Mouse (Mus musculus): ENCODE results near the gene Tap2. TPM values are rescaled to one million over a fixed set of nuclear protein-coding genes. Genes with fewer than 3 reads are reported as not detected.

Tap2 gene
- total RNA-seq, 2 experiments from 2014 or later = 32.8 to 35.0 TPM

DNA sequence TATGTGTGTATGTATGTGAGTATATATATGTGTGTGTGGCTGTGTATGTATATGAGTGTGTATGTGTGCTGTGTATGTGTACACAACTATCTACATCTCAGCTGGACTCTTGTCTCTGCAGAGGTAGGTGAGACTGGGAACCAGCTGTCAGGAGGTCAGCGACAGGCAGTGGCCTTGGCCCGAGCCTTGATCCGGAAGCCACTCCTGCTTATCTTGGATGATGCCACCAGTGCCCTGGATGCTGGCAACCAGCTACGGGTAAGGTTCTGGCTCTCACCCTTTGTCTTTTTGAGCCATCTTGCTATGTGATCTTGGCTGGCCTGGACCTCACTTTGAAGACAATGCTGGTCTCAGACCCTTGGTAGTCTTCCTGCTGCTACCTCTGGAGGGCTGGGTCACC, 8.6 kb upstream of the Tap2 start:
- DNase-seq = no peak

DNA sequence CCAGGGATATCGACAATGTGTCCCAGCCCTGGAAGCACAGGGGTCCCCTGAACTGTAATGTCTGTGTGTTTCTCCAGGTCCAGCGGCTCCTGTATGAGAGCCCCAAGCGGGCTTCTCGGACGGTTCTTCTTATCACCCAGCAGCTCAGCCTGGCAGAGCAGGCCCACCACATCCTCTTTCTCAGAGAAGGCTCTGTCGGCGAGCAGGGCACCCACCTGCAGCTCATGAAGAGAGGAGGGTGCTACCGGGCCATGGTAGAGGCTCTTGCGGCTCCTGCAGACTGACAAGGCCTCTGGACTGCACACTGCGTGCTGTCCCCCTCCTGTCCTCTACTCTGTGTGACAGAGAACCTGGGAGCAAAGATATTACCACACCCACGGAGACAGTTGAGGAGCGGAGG, 6.8 kb upstream of the Tap2 start:
- DNase-seq = no peak

DNA sequence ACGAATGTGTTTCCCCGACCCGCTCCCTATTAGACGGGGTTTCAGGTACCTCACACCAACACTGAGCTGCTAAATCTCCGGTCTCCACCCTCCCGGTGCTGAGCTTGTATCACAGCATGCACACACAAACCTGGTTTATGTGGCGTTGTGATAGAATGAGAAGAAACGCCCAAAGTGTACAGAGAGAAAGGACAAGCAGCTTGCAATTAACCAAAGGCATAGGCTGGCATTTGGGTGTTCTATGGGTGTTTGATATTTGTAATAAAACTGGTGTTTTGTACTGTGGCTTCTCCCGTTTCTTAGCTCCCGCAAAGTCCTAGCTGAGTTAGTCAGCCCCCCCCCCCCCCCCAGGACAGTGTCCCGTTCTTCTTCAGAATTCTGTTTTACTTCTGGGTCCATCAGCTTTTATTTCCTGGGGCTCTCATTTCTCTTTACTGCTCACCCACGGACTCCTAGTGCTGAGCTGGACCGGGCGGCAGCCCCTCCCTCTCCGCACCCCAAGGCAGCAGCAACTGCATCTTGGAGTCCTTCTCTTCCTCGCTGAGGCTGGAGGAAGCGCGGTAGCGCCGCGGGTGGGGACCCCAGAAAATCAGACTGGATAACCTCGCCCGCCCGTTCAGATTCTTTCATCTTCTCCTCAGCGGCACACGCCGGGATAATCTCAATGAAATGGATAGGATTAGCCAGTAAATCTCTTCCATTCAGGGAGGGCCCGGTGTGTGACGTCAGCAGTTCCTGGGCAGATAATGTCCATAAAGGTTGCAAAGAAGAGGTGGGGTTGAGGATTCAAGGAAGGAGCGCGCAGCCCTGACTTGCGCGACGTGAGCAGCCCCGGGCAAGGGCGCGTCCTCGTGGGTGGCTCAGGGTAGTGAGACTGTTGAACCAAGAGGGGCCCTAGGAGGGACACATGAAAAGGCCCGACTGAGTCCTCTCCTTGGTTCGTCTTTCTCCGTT, 6.1 kb upstream of the Tap2 start, which contains the start of gene Psmb8:
TSS of gene Psmb8 (plus strand) at position 781 of the 954 bp plus-strand sequence.
- DNase-seq = peak; percentile 94

DNA sequence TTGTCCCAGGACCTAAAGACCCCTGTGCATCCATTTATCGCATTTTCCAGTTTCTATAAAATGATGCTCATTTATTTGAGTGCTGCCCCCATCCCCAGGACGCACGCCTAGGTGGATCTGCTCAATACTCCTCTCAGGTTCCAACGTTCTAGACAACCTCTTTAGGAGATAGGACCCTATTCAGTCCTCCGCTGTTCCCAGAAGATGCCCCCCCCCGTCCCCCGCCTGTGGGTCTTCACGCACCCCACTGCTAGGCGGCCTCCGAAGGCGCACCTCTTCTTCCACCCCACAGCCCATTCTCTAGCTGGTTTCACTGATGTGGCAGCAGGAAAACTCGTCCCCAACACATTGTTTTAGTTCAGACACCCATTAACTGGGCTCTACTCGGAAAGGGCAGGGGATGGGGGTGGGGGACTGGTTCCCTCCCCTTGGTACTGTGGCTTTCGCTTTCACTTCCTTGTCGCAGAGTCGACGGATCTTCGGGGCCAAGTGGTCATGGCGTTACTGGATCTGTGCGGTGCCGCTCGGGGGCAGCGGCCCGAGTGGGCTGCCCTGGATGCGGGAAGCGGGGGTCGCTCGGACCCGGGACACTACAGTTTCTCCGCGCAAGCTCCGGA, 5.3 kb upstream of the Tap2 start:
- peak; percentile 73 for DNase-seq

DNA sequence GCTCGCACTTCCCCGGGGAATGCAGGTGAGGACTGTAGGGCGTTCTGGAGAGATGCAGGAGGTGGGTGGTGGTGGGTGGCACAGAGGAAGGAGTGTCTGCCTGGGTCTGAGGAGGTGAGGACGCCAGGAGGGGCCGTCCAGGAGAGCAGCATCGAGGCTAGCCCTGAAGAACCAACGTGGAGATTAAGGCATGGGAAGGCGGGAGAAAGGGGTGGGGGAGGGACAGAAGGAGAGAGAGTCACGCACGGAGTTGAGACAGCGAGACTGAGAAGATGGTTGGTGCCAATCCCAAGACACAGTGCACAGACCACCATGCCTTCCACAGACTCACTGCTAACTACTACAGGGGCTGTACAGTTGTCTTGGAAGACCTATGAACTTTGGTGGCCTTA, 4.8 kb upstream of the Tap2 start:
- DNase-seq = no peak

DNA sequence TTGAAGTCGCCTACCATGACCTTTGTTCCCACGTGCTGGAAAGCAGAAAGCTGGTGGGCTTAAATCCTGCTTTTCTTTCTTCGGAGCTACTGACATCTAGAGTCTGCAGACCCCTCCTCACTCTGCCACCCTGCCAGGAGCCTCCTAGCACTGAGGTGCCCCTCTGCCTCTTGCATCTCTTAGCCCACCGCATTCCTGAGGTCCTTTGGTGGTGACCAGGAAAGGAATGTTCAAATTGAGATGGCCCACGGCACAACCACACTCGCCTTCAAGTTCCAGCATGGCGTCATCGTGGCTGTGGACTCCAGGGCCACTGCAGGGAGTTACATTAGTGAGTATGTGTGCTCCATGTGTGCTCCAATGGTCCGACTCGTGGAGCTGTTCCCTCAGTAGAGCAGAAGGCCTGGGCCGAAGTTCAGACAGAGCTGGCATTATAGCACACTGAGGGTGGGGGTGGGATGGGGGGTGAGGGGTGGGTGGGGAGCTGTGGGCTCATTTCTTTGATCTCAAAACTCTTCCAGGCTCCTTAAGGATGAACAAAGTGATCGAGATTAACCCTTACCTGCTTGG, 4.2 kb upstream of the Tap2 start:
- DNase-seq = no peak

DNA sequence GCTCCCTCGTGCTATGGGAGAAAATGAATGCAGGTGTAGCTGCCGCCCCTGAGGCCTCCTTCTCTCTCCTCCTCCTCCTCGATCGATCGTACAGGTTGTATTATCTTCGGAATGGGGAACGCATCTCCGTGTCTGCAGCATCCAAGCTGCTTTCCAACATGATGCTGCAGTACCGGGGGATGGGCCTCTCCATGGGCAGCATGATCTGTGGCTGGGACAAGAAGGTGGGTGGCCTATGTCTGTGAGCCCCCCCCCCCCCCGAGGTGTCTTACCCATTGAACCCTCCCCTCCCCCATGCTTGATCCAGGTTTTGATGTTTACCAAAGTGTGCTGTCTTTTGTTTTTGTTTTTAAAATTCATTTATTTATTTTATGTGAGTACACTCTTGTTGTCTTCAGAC, 3.3 kb upstream of the Tap2 start:
- no peak for DNase-seq

DNA sequence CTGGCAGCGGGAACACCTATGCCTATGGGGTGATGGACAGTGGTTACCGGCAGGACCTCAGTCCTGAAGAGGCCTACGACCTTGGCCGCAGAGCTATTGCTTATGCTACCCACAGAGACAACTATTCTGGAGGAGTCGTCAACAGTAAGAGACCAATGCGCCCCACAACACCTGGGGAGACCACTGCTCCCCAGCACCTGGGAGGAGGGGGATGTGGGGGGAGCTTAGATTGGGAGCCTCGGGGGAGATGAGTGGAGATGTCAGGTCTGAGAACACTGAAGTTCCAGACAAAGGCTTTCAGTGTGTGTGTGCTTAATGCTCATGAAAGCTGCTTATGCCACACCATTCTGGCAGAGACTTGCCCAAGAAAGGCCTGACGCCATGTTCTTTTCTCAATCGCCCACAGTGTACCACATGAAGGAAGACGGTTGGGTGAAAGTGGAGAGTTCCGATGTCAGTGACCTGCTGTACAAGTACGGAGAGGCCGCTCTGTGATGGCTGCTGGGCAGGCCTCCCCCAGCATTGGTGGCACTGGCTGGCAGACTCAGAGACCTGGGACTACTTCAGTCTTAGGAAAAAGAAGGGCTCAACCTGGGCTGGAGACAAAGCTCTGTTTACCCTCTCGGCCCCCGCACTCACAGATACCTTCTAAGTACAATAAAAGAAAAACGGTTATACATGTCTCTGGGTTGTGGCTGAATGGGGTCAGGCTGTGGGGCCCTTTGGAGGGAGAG, 2.4 kb upstream of the Tap2 start:
- no peak for DNase-seq

DNA sequence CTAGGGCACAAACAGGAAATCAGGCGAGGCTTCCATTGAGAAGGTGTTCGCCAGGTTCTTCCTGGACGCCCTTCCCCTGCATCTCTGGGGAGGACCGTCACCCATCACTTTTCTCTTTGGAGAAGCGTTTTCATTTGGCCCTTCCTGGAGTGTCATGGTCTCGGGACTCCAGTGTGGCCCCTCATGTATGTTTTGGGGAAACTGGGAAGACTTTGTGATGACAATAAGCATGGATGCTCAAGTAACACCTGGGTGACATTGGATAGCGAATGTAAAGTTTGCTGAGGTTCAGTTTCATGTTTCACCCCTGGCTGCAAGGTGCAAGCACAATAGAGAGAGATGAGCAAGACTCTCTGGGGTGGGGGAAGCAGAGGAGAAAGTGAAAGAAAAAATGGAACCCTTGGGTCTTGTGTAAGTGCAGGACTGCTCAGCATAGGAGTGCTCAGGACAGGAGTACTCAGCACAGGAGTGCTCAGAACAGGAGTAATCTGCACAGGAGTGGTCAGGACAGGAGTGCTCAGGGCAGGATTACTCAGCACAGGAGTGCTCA, 1.7 kb upstream of the Tap2 start:
- DNase-seq = no peak

DNA sequence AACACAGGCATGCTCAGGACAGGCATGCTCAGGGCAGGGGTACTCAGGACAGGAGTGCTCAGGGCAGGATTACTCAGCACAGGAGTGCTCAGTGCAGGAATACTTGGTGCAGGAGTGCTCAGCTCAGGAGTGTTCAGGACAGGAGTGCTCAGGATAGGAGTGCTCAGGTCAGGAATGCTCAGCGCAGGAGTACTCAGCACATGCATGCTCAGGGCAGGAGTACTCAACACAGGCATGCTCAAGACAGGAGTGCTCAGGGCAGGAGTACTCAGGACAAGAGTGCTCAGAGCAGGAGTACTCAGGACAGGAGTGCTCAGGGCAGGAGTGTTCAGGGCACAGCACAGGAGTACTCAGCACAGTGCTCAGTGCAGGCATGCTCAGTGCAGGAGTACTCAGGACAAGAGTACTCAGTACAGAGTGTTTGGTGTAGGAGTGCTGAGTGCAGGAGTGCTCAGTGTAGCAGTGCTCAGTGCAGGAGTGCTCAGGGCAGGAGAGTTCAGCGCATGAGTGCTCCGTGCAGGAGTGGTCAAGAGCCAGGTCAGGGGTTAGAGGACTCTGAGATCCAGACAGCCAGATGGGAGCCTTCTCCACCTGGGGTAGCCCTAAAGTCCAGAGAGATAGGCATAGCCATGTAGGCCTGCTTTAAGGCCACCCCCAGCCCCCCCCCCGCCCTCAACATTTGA, 426 bp upstream of the Tap2 start:
- no peak for DNase-seq

DNA sequence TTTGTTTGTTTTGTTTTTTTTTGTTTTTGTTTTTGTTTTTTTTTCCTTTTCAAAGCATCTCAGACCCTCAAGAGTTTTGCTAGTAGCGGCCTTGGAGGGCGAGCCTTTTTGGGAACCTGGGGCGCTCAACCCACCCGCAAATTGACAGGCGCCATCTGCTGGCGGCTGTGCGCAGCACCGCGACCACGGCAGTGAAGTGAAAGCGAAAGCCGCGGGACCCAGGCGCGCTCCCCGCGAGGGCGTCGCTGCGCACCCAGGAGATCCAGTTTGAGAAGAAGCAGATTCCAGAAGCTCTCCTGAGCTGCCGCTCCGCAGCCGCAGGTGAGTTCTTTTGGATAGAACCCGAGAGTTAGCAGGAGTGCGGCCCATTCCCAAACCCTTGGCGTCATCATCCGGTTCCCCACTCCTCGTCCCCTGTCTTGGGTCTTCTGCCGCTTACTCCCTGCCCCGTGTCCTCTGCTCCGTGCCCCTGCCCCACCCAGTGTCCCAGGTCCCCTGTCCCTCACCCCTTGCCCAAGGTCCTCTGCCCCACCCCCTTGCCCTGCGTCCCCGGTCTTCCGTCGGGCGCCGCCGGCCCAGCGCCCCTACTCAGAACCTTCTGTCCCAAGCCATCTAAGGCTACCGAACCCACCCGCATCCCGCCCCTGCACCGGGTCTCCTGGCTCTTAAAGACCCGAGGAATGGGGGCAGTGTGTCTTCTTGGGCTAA, 1.1 kb downstream of the Tap2 start:
- DNase-seq = peak; percentile 94

DNA sequence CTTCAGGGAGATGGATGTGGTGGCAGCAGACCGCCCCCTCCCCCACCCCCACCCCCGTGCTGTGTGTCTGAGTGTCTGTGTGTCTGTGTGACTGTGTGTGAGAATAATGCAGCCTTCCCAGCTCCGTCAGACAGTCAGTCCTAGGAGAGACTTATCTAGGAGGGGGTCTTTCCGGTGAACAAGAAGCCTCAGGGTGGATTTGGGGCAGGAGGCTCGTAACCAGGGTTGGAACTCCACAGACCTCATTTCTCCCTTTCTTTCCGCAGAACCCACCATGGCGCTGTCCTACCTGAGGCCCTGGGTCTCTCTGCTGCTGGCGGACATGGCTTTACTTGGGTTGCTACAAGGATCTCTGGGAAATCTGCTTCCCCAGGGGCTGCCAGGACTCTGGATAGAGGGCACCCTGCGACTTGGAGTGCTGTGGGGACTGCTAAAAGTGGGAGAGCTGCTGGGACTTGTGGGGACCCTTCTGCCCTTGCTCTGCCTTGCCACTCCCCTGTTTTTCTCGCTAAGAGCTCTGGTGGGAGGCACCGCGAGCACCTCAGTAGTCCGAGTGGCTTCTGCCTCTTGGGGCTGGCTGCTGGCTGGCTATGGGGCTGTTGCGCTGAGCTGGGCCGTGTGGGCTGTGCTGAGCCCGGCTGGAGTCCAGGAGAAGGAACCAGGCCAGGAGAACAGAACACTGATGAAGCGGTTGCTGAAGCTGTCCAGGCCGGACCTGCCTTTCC, 1.9 kb downstream of the Tap2 start:
- DNase-seq = peak; percentile 65

DNA sequence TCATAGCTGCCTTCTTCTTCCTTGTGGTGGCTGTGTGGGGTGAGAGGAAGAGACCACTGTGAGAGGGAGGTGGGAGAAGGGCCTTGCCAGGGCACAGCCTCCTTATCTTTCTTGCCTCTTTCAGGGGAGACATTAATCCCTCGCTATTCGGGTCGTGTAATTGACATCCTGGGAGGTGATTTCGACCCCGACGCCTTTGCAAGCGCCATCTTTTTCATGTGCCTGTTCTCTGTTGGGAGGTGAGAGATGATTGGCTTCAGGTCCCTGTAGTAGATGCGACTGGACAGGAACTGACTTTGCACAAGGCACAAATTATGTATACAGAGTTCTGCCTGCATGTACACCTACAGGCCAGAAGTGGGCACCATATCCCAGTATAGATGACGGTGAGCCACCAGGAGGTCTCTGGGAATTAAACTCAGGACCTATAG, 2.4 kb downstream of the Tap2 start:
- no peak for DNase-seq

DNA sequence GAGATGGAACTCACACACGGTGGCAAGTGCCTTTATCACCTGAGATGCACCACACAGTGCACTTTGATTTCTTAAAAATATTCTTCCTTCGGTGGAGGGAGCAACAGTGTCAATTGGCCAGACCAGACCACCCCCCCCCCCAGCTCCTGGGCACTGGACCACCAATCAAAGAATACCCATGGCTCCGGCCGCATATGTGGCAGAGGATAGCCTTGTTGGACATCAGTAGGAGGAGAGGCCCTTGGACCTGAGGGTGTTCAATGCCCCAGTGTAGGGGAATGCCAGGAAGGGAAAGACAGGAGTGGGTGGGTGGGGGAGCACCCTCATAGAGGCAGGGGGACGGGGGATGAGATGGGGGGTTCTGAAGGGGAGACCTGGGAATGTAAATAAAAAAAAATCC, 3.4 kb downstream of the Tap2 start:
- DNase-seq = no peak

DNA sequence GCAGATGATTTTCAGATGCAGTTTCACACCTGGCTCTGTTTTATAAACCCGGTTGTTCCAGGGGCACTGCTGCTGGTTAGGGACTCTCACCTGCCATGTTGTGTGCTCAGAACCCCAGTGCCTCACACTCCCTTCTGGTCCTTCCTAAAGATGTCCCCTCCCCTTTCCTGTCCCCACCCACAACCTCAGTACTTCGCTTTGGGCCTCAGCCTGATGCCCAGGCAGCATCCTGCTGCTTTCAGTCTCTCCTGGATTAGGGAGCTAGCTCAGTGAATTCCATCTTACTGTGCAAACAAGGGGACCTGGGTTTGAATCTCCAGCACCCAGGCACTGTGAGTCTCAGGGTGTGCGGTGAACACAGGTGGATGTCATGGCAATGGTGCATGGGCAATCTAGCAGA, 4.1 kb downstream of the Tap2 start:
- no peak for DNase-seq

DNA sequence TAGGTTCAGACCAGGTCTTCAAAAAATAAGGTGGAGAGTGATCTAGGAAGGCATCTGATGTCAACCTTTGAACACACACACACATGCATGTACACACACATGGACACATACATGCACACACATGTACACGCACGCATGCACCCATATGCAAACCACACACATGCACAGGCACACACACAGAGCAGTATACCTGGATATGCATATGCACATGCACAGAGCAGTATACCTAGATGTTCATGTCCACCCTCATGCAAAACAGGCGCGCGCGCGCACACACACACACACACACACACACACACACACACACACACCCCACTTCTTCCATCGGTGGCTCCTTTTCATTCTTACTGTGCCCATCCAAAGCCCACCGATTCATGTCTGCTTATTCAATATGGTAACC, 4.5 kb downstream of the Tap2 start:
- DNase-seq = no peak

DNA sequence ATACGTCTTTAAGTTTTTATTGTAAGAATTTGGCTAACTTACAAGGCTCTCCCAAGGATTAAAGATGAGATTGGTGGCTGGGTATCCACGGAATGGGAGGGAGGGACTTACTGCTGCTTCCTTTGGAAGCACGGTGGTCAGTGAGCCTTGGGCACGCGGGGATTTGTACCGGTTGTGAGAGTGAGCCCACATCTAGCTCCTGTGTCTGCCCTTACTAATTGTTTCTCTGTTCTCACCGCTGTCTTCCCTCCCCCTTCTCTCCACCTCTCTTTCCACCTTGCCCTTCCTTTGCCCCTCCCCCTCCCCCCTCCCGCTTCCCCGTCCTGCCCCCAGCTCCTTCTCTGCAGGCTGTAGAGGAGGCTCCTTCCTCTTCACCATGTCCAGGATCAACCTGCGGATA, 5.1 kb downstream of the Tap2 start:
- DNase-seq = no peak

DNA sequence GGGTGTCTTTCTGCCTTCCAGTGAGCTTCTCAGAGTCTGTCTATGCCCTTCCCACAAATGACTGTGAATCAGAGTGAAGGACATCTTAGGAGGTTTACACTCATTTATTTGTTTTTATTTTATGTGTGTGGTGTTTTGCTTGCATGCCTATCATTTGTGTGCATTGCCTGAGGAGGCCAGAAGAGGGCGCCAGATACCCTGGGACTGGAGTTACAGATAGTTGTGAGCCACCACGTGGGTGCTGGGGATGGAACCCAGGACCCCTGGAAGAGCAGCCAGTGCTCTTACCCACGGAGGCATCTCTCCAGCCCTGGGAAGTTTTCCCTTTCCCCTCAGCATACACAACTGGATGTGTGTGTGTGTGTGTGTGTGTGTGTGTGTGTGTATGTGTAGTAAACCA, 6.4 kb downstream of the Tap2 start:
- no peak for DNase-seq

DNA sequence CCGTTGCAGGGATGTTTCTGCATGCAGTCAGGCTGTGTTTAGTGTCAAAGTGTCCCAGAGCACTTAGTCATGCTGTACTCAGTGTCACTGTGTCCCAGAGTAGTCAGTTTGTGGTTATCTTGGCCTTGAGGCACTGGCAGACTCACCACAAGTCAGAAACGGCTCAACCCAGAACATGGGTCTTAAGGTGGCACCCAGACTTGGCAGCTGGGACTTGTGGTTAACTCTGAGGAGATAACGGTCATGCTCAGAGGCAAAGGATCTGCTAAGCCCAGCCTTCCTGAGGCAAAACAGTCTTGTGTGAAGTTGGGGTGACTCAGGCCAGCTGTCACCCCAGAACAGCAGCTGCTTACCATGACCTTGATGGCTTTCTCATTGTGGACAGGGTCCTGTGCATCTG, 7.3 kb downstream of the Tap2 start:
- DNase-seq = peak; percentile 35

DNA sequence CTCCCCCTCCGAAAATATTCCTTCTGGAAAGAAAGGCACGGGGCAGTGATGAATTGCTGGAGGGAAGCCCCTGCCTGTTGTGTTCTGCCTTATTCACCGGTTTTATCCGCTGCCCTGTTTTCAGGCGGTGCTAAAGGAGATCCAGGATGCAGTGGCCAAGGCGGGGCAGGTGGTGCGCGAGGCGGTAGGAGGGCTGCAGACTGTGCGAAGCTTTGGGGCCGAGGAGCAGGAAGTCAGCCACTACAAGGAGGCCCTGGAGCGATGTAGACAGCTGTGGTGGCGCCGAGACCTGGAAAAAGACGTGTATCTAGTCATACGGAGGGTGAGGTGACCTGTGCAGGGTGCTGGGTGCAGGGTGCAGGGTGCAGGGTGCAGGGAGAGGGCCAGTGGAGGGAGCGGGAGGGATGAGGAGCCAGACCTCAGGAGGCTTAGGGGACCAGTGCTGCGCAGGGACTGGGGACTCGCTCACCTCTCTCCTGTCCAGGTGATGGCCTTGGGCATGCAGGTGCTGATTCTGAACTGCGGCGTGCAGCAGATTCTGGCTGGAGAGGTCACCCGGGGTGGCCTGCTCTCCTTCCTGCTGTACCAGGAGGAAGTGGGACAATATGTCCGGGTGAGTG, 8.5 kb downstream of the Tap2 start:
- DNase-seq = no peak

Measured in adrenal gland, postnatal 10 days (tissue).